Mouse (Mus musculus) CH12.LX (cell line): ENCODE data around the gene Chchd6. TPM values are rescaled to one million over a fixed set of nuclear protein-coding genes. Genes with fewer than 3 reads are reported as not detected.
A peak's percentile ranks its signal among the peaks of the same experiment; 100 is the strongest.

Experiments
- DNase-seq: peaks from one replicate; pipeline ENCODE4 v3.0.0-alpha.2; 2013; ENCODE audit errors: extremely low read depth
- H3K27ac ChIP-seq: 2 replicates; pipeline ENCODE4 v1.5.1; 2012; ENCODE audit warnings: low read depth, mild to moderate bottlenecking, control low read depth, moderate library complexity; ENCODE audit not compliant: insufficient read depth
- H3K27me3 ChIP-seq: replicated peaks from 2 replicates; pipeline ENCODE3; 2012; ENCODE audit warnings: inconsistent platforms
- H3K36me3 ChIP-seq, 2 experiments: replicated peaks in 1 of 2; 2 replicates each; pipeline versions ENCODE3 to v1.6.1; 2012; ENCODE audit warnings: inconsistent platforms in 1 of 2, low read length in 1 of 2, mild to moderate bottlenecking in 1 of 2, mixed read lengths in 1 of 2, moderate library complexity in 1 of 2; ENCODE audit not compliant: control insufficient read depth in 1 of 2, insufficient read depth in 1 of 2
- H3K4me1 ChIP-seq, 2 experiments: 2 replicates each; pipeline ENCODE4 v1.6.1; 2012; ENCODE audit warnings: inconsistent platforms in 1 of 2, moderate library complexity in 1 of 2; ENCODE audit not compliant: insufficient read depth in 2 of 2, control insufficient read depth in 1 of 2
- H3K4me2 ChIP-seq: 2 replicates; pipeline ENCODE4 v1.6.1; 2012; ENCODE audit warnings: low read depth, mild to moderate bottlenecking, control low read depth; ENCODE audit not compliant: poor library complexity, insufficient read depth, severe bottlenecking
- H3K4me3 ChIP-seq, 3 experiments: fragments of 150-350 bp in 1 of 3; sonication (generic) in 1 of 3; replicated peaks in 1 of 3; 2 replicates each; pipeline versions ENCODE3 to v1.5.1; 2011 to 2012; ENCODE audit warnings: low read depth in 2 of 3, low read length in 2 of 3, mild to moderate bottlenecking in 2 of 3, moderate library complexity in 2 of 3, control low read depth in 1 of 3, improper control_type of control experiment in 1 of 3, inconsistent platforms in 1 of 3, mixed read lengths in 1 of 3; ENCODE audit not compliant: poor library complexity in 1 of 3
- H3K79me2 ChIP-seq: replicated peaks from 2 replicates; pipeline ENCODE4 v1.6.1; 2012; ENCODE audit warnings: mild to moderate bottlenecking, moderate library complexity; ENCODE audit not compliant: control insufficient read depth, poor library complexity, insufficient read depth, severe bottlenecking; ENCODE audit errors: extremely low read depth
- H3K9ac ChIP-seq: 2 replicates; pipeline ENCODE4 v1.6.1; 2012; ENCODE audit warnings: low read depth, mild to moderate bottlenecking, control low read depth, moderate library complexity; ENCODE audit not compliant: insufficient read depth
- H3K9me3 ChIP-seq: replicated peaks from 2 replicates; pipeline ENCODE3; 2012; ENCODE audit warnings: low read length, inconsistent platforms, mixed read lengths
- CTCF ChIP-seq, 2 experiments: IDR thresholded peaks in 1 of 2; conservative IDR thresholded peaks in 1 of 2; 2 replicates each; pipeline ENCODE4 v1.5.1; 2011 to 2012; ENCODE audit warnings: low read depth in 2 of 2, low read length in 2 of 2, improper control_type of control experiment in 1 of 2, inconsistent platforms in 1 of 2, mild to moderate bottlenecking in 1 of 2, moderate library complexity in 1 of 2
- E2F4 ChIP-seq: IDR thresholded peaks from 2 replicates; pipeline ENCODE4 v1.6.1; 2011; ENCODE audit warnings: low read depth, low read length, improper control_type of control experiment; ENCODE audit not compliant: insufficient replicate concordance
- HCFC1 ChIP-seq: IDR thresholded peaks from 2 replicates; pipeline ENCODE4 v1.6.1; 2012; ENCODE audit warnings: low read depth, mild to moderate bottlenecking, inconsistent platforms, low read length, improper control_type of control experiment
- IRF4 ChIP-seq: IDR thresholded peaks from 2 replicates; pipeline ENCODE4 v1.6.1; 2014; ENCODE audit warnings: low read depth, mild to moderate bottlenecking, inconsistent platforms, low read length, improper control_type of control experiment
- MAFK ChIP-seq: IDR thresholded peaks from 2 replicates; pipeline ENCODE4 v1.6.1; 2011; ENCODE audit warnings: low read length, improper control_type of control experiment; ENCODE audit not compliant: insufficient replicate concordance
- MAX ChIP-seq: IDR thresholded peaks from 2 replicates; pipeline ENCODE4 v1.6.1; 2011; ENCODE audit warnings: low read length, improper control_type of control experiment
- MEF2A ChIP-seq: IDR thresholded peaks from 2 replicates; pipeline ENCODE4 v1.6.1; 2014; ENCODE audit warnings: low read depth, mild to moderate bottlenecking, inconsistent platforms, low read length, improper control_type of control experiment, borderline replicate concordance
- MXI1 ChIP-seq: IDR thresholded peaks from 2 replicates; pipeline ENCODE4 v1.6.1; 2011; ENCODE audit warnings: mild to moderate bottlenecking, low read depth, low read length, improper control_type of control experiment
- NELFE ChIP-seq: IDR thresholded peaks from 2 replicates; pipeline ENCODE4 v1.6.1; 2011; ENCODE audit warnings: low read depth, low read length, improper control_type of control experiment
- NRF1 ChIP-seq: IDR thresholded peaks from 2 replicates; pipeline ENCODE4 v1.6.1; 2014; ENCODE audit warnings: low read depth, mild to moderate bottlenecking, inconsistent platforms, low read length, improper control_type of control experiment, moderate library complexity
- PAX5 ChIP-seq: IDR thresholded peaks from 2 replicates; pipeline ENCODE4 v1.6.1; 2012; ENCODE audit warnings: low read length, inconsistent platforms, mixed read lengths
- RAD21 ChIP-seq: IDR thresholded peaks from 2 replicates; pipeline ENCODE4 v1.6.1; 2011; ENCODE audit warnings: low read depth, mild to moderate bottlenecking, low read length, improper control_type of control experiment, moderate library complexity
- RCOR1 ChIP-seq: conservative IDR thresholded peaks from 2 replicates; pipeline ENCODE4 v1.6.1; 2012; ENCODE audit warnings: low read depth, mild to moderate bottlenecking, inconsistent platforms, low read length, improper control_type of control experiment
- SIN3A ChIP-seq: IDR thresholded peaks from 2 replicates; pipeline ENCODE4 v1.6.1; 2012; ENCODE audit warnings: low read length, improper control_type of control experiment, inconsistent platforms
- TCF12 ChIP-seq: IDR thresholded peaks from 2 replicates; pipeline ENCODE4 v1.6.1; 2014; ENCODE audit warnings: low read depth, mild to moderate bottlenecking, inconsistent platforms, low read length, improper control_type of control experiment
- ZKSCAN1 ChIP-seq: IDR thresholded peaks from 2 replicates; pipeline ENCODE4 v1.6.1; 2012; ENCODE audit warnings: low read depth, inconsistent platforms, low read length, improper control_type of control experiment, borderline replicate concordance
- ZMIZ1 ChIP-seq: IDR thresholded peaks from 2 replicates; pipeline ENCODE4 v1.6.1; 2012; ENCODE audit warnings: low read depth, mild to moderate bottlenecking, inconsistent platforms, low read length, improper control_type of control experiment
- dilution Hi-C: fragments of 300-500 bp; cut with MboI; formaldehyde crosslinking; loops from 2 replicates; pipeline ENCODE4 v1.14.3; 2020; ENCODE audit warnings: low sequenced_read_pairs; ENCODE audit not compliant: extremely low pct_unique_long_range_greater_than_20kb, extremely low pct_ligation_motif_present
- in situ Hi-C: fragments of 300-500 bp; cut with MboI; formaldehyde crosslinking; loops from 3 replicates; pipeline ENCODE4 v1.14.3; 2019; ENCODE audit warnings: low sequenced_read_pairs, low pct_ligation_motif_present, low pct_unique_long_range_greater_than_20kb, mixed read lengths
- polyA plus RNA-seq: library from polyadenylated mRNA; unstranded; fragments of >175 nt; gene quantifications from 2 replicates; pipeline ENCODE4 v1.2.1, GENCODE M21; 2012; ENCODE audit warnings: low read depth; ENCODE audit not compliant: insufficient read length
- total RNA-seq, 2 experiments: library from RNA; depleted of rRNA; stranded (reverse); fragments of 300-350 nt in 1 of 2; fragments of >200 nt in 1 of 2; gene quantifications; 2 replicates each; pipeline ENCODE4 v1.2.3; 2012 to 2014

Chchd6 gene
- total and polyA plus RNA-seq, 3 experiments, result 33.3 to 41.5 (median 41.3) TPM

- Histone ChIP-seq H3K27me3 (no peaks in the 10 kb centered on the region), H3K79me2 (no peaks in the 10 kb centered on the region), H3K9me3 (no peaks in the 10 kb centered on the region), H3K4me2 (no peak overlapping the region), H3K27ac (no peak overlapping the region), H3K9ac (no peak overlapping the region), H3K36me3 (no peaks in the 10 kb centered on the region), H3K4me3 (no peak overlapping the region), H3K4me1 (peaks cover 12 to 22% of the 10 kb centered on the region in 2 experiments; a peak in 3 of 4 replicates)
- in situ Hi-C loops (no loop called here), dilution Hi-C loops (no loop called here)
- TF ChIP-seq ZKSCAN1, result no peak
- TF ChIP-seq MAX, result no peak
- TF ChIP-seq TCF12, result 0 out of 2 replicates have a peak, but pooled peaks have one; percentile 29
- no peak for TF ChIP-seq NRF1
- TF ChIP-seq MAFK, result no peak
- peak; percentile 40; the same call in 1 of the 2 replicates for TF ChIP-seq MEF2A
- TF ChIP-seq PAX5, result no peak
- peak; percentile 76; the same call in 1 of the 2 replicates for TF ChIP-seq IRF4
- no peak for TF ChIP-seq CTCF (conservative IDR thresholded peaks at IDR 0.05 in 1 of 2, IDR thresholded peaks at IDR 0.05 in 1 of 2; ENCODE audit: low read depth in 2 of 2, low read length in 2 of 2)
- no peak for TF ChIP-seq RCOR1
- no peak for DNase-seq
Measured at GRCm38 (mm10) chr6:89454437-89454836, 141.0 kb downstream of the Chchd6 start.

GRCm38 (mm10) chr6:89452976-89453674, 142.3 kb downstream of the Chchd6 start:
- TF ChIP-seq SIN3A (no peak), ZMIZ1 (no peak), E2F4 (no peak), RAD21 (no peak), MXI1 (no peak), NRF1 (no peak), NELFE (no peak), HCFC1 (no peak), ZKSCAN1 (no peak)
- DNase-seq, result no peak
- H3K36me3 ChIP-seq, result no peaks in the 10 kb centered on the region
- no peaks in the 10 kb centered on the region for H3K9me3 ChIP-seq
- in situ Hi-C loops (no loop called here), dilution Hi-C loops (no loop called here)
- no peaks in the 10 kb centered on the region for H3K79me2 ChIP-seq
- H3K27me3 ChIP-seq, result no peaks in the 10 kb centered on the region
- no peak overlapping the region for H3K4me2 ChIP-seq
- no peak overlapping the region for H3K4me3 ChIP-seq
- no peak overlapping the region for H3K27ac ChIP-seq
- no peak overlapping the region for H3K9ac ChIP-seq
- H3K4me1 ChIP-seq, result peaks cover 12 to 22% of the 10 kb centered on the region in 2 experiments; a peak in 3 of 4 replicates
